Mouse (Mus musculus) erythroblast, embryonic 14.5 days (primary cell): ENCODE data around the gene Kif5a. TPM values are rescaled to one million over a fixed set of nuclear protein-coding genes. Genes with fewer than 3 reads are reported as not detected.

Source experiments
- H3K27me3 ChIP-seq: 2 replicates; pipeline ENCODE4 v1.6.1; 2012; ENCODE audit warnings: inconsistent platforms; ENCODE audit not compliant: control insufficient read depth
- H3K36me3 ChIP-seq: 2 replicates; pipeline ENCODE4 v1.6.1; 2012; ENCODE audit warnings: mild to moderate bottlenecking, inconsistent platforms; ENCODE audit not compliant: control insufficient read depth
- H3K4me1 ChIP-seq: 2 replicates; pipeline ENCODE4 v1.6.1; 2012; ENCODE audit warnings: inconsistent platforms; ENCODE audit not compliant: control insufficient read depth
- H3K4me3 ChIP-seq: replicated peaks from 2 replicates; pipeline ENCODE3; 2012; ENCODE audit warnings: moderate library complexity, mild to moderate bottlenecking, inconsistent platforms
- H3K9me3 ChIP-seq: 2 replicates; pipeline ENCODE4 v1.6.1; 2012; ENCODE audit warnings: low read length, inconsistent platforms, mixed read lengths; ENCODE audit not compliant: control insufficient read depth
- GATA1 ChIP-seq: IDR thresholded peaks from 2 replicates; pipeline ENCODE4 v1.6.1; 2012; ENCODE audit warnings: low read length, inconsistent platforms, mixed read lengths
- TAL1 ChIP-seq: IDR thresholded peaks from 3 replicates; pipeline ENCODE4 v1.6.1; 2012; ENCODE audit warnings: low read length, inconsistent platforms, mixed read lengths
- polyA plus RNA-seq: library from polyadenylated mRNA; stranded (reverse); fragments of >175 nt; gene quantifications from 2 replicates; pipeline ENCODE4 v1.2.3, GENCODE M21; 2012

The Kif5a gene
- polyA plus RNA-seq, 1 experiment, result 0.03 TPM

- Histone ChIP-seq H3K9me3 (no peaks in the 10 kb centered on the region), H3K36me3 (peaks cover 80% of the 10 kb centered on the region), H3K4me3 (no peak overlapping the region), H3K4me1 (peaks cover 46% of the 10 kb centered on the region), H3K27me3 (no peaks in the 10 kb centered on the region)
- TF ChIP-seq GATA1 (no peak), TAL1 (no peak)
These were observed 21.8 kb upstream of the Kif5a start for GRCm38 (mm10) chr10:127284724-127285500.

DNA sequence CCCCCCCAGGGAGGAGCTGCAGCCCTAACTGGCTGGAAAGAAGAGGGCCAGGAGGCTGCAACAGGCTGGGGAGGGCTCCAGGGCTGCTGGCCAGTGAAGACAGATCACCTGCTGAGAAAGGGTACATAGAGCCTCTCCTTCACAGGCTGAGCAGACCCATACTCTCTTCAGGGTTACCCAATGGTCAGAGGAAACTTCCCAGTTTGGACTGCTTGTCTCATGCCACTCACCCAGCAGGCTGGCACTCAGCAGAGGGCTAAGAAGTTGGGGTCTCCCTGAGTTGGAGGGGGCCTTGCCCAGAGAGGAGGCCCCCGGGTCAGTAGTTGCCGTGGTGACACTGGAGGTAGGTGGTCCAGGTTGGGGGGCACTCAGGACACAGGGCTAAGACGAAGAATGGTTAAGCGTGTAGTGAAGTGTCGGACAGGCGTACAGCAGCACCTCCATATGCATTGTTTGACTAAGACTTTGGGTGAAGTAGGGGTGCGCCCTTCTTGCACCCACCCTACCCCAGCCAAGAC, 21.0 kb upstream of the Kif5a start:
- Histone ChIP-seq H3K36me3 (peaks cover 87% of the 10 kb centered on the region), H3K27me3 (no peaks in the 10 kb centered on the region), H3K9me3 (peaks cover 5% of the 10 kb centered on the region), H3K4me3 (no peak overlapping the region), H3K4me1 (peaks cover 38% of the 10 kb centered on the region)
- TF ChIP-seq TAL1, result no peak

- H3K9me3 ChIP-seq, result peaks cover 5% of the 10 kb centered on the region
- peaks cover 99% of the 10 kb centered on the region for H3K36me3 ChIP-seq
- no peak for TF ChIP-seq GATA1
- no peak for TF ChIP-seq TAL1
- H3K27me3 ChIP-seq, result no peaks in the 10 kb centered on the region
- peaks cover 30% of the 10 kb centered on the region for H3K4me1 ChIP-seq
- H3K4me3 ChIP-seq, result no peak overlapping the region
These were observed 19.6 kb upstream of the Kif5a start for GRCm38 (mm10) chr10:127282620-127283215.

DNA sequence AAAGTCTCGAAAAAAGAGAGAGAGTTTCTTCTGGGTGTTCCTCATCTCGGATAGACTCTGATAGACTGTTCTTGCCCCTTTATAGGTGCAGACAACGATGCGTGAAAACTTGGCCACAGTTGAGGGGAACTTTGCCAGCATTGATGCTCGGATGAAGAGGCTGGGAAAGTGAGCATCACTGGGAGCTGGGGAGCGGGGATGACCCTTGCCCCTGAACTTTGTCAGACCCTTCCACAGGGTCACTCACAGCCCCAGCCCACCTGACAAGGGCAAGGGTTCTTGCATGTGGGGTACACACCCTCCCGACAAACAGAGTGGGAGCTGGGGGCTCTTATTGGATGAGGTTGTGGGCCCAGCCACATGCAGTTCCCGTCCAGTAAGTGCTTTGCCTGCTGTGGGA, 18.2 kb upstream of the Kif5a start:
- no peak for TF ChIP-seq TAL1
- TF ChIP-seq GATA1, result no peak
- Histone ChIP-seq H3K4me3 (no peak overlapping the region), H3K36me3 (peaks cover 99% of the 10 kb centered on the region), H3K4me1 (peaks cover 16% of the 10 kb centered on the region), H3K9me3 (peaks cover 5% of the 10 kb centered on the region), H3K27me3 (no peaks in the 10 kb centered on the region)

- H3K9me3 ChIP-seq, result peaks cover 5% of the 10 kb centered on the region
- H3K4me3 ChIP-seq, result no peak overlapping the region
- peaks cover 4% of the 10 kb centered on the region for H3K4me1 ChIP-seq
- no peaks in the 10 kb centered on the region for H3K27me3 ChIP-seq
- H3K36me3 ChIP-seq, result peaks cover 98% of the 10 kb centered on the region
- TF ChIP-seq TAL1 (no peak), GATA1 (no peak)
These were observed 16.6 kb upstream of the Kif5a start for GRCm38 (mm10) chr10:127279730-127280129.

DNA sequence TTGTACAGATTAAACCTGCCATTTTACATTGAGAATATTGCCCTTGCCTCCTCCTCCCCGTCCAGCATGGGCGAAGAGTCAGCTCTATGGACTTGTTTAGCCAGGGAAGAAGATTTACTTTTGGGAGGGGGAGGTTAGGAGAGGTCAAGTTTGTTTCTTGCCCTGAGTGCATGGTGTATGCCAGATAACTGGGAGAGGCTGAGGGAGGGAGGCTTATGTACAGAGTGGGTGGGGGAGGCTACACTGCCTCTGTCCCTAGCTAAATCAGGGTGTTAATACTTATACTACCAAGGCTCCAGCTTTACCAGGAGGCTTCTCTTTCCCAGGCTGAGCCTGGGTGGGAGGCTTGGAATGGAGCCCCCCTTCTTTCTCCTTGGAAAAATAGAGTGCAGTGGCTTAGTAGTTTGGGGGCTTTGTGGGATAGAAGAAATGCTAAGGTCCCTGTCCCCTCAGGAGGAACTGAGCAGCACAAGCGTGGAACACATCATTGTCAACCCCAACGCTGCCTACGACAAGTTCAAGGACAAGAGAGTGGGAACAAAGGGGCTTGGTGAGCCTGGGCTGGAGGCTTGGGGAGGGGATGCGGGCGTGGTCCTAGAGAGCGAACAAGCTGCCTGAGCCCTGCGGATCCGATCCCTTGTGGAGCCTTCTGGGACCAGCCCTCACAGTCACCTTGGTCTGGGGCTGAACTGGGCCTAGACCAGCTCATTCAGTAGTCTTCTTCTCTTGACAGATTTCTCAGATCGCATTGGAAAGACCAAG, 11.3 kb upstream of the Kif5a start:
- peaks cover 99% of the 10 kb centered on the region for H3K36me3 ChIP-seq

DNA sequence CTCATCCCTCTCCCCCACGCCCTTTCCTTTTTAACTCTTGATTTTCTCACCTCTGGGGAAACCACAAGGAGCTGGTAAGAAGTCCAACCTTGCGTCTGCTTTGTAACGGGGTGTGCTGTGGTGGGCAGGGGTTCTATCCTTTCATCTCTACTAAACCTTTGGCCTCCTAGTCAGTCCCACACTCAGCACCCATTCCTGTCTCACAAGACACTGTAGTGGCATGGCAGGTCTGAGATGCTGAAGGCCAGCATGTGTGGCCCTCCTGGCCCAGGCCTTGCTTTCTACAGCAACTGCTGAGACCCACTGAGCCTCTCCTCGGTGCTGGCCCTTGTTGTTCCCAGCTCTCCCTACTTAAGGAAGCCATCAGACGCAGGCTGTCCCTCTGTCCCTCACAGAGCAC, 9.2 kb upstream of the Kif5a start:
- Histone ChIP-seq H3K4me3 (no peak overlapping the region), H3K9me3 (no peaks in the 10 kb centered on the region), H3K27me3 (no peaks in the 10 kb centered on the region), H3K36me3 (peaks cover 95% of the 10 kb centered on the region), H3K4me1 (peaks cover 47% of the 10 kb centered on the region)
- TF ChIP-seq TAL1 (no peak), GATA1 (no peak)

More for the DNA sequence above, 11.3 kb upstream of the Kif5a start:
- Histone ChIP-seq H3K4me1 (peaks cover 31% of the 10 kb centered on the region), H3K4me3 (no peak overlapping the region), H3K9me3 (peaks cover 3% of the 10 kb centered on the region; the same call in 1 of the 2 replicates), H3K27me3 (no peaks in the 10 kb centered on the region)
- TF ChIP-seq TAL1 (no peak), GATA1 (no peak)

GRCm38 (mm10) chr10:127269884-127270283, 6.7 kb upstream of the Kif5a start:
- peaks cover 61% of the 10 kb centered on the region for H3K4me1 ChIP-seq
- H3K27me3 ChIP-seq, result no peaks in the 10 kb centered on the region
- H3K4me3 ChIP-seq, result no peak overlapping the region
- H3K36me3 ChIP-seq, result peaks cover 74% of the 10 kb centered on the region
- H3K9me3 ChIP-seq, result no peaks in the 10 kb centered on the region
- TF ChIP-seq TAL1 (no peak), GATA1 (no peak)

DNA sequence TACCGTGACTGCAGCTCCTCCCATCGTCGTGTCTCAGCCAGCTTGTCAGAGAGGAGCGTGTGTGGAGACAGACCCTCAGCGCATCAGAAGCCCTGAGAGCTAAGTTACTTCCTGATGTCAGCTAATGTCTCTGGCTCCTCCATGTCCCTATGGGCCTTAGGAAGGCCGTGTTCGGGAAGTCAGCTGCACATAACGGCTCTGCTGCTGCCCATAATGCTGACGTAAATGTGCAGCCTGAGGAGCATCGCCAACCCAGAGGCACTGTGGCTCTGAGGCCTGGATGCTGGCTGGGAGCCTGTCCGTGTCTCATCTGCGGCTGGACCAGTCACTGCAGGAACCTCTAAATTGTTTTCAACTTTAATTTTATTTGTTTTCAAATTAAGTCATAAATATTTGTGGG, 5.9 kb upstream of the Kif5a start:
- no peak overlapping the region for H3K4me3 ChIP-seq
- peaks cover 66% of the 10 kb centered on the region for H3K36me3 ChIP-seq

More for the DNA sequence above, 5.9 kb upstream of the Kif5a start:
- Histone ChIP-seq H3K27me3 (peaks cover 5% of the 10 kb centered on the region), H3K4me1 (peaks cover 54% of the 10 kb centered on the region), H3K9me3 (no peaks in the 10 kb centered on the region)
- TF ChIP-seq GATA1 (no peak), TAL1 (no peak)
